Mouse (Mus musculus) layer of hippocampus, postnatal 10 days (tissue): ENCODE results near the gene Dlec1. TPM values are rescaled to one million over a fixed set of nuclear protein-coding genes. Genes with fewer than 3 reads are reported as not detected.

Experiments used
- DNase-seq, 2 experiments: peaks; one replicate each; pipeline ENCODE4 v3.0.0; 2021; ENCODE audit warnings: low spot score in 2 of 2
- long read RNA-seq: library from polyadenylated mRNA; stranded (forward); transcript quantifications from one replicate; pipeline ENCODE4 v2.0.0, GENCODE M21; 2023
- total RNA-seq, 2 experiments: library from RNA; stranded (reverse); gene quantifications; 2 replicates each; pipeline ENCODE4 v1.2.3; 2021

Gene Dlec1
- 1 to 10 TPM; 1.8 to 2.7 TPM for total RNA-seq
- long read RNA-seq, partial matches to known transcripts: 0 of 1 reads
- long read RNA-seq, other reads (novel, unspliced or antisense): 1 of 1 reads

- peak; percentile 68 to 71 for DNase-seq
Observed at GRCm38 (mm10) chr9:119101992-119102782, at the start of gene Dlec1. Gene Dlec1, plus strand, starts transcription at chr9:119102478.

GRCm38 (mm10) chr9:119053964-119054576 lies 48.2 kb upstream of the Dlec1 start:
- no peak for DNase-seq

DNA sequence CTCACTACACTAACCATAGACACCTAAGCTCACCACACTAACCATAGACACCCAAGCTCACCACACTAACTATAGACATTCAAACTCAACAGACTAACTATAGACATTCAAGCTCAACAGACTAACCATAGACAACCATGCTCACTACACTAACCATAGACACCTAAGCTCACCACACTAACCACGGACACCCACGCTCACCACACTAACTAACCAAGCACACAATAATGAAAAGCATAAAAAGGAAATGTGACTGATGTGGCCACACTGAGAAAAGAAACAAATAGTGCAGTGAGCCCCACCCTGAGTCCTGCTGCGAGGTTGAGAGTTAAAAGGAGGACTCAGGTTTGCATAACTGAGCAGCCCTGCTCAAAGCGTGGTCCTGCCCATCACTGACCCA lies 46.9 kb upstream of the Dlec1 start:
- DNase-seq: no peak

GRCm38 (mm10) chr9:119058245-119058644 lies 44.0 kb upstream of the Dlec1 start:
- no peak for DNase-seq

GRCm38 (mm10) chr9:119060701-119061100 lies 41.6 kb upstream of the Dlec1 start:
- no peak for DNase-seq

- DNase-seq: no peak
Observed at GRCm38 (mm10) chr9:119063036-119063644, 39.1 kb upstream of the Dlec1 start.

DNA sequence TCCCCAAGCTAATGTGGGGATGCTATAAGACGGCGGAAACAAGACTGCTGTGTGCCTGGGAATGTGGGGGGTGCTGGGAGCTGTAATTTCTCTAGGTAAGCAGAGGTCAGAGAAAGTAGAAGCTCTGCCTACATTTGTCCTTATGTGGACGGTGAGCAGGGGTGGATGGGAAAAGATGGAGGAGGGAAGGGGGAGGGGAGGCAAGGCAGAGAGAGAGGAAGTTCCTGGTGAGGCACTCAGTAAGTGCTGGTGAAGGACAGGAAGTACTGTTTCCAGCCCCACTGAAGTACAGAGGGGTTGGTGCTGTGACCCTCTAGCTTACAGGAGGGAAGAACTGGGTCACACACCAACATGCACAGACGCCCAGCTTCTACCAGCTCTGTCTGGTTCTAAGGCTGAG lies 38.0 kb upstream of the Dlec1 start:
- no peak for DNase-seq

GRCm38 (mm10) chr9:119067601-119068000 lies 34.7 kb upstream of the Dlec1 start:
- DNase-seq: peak; percentile 88 to 90

GRCm38 (mm10) chr9:119068266-119068665 lies 34.0 kb upstream of the Dlec1 start:
- no peak for DNase-seq

DNA sequence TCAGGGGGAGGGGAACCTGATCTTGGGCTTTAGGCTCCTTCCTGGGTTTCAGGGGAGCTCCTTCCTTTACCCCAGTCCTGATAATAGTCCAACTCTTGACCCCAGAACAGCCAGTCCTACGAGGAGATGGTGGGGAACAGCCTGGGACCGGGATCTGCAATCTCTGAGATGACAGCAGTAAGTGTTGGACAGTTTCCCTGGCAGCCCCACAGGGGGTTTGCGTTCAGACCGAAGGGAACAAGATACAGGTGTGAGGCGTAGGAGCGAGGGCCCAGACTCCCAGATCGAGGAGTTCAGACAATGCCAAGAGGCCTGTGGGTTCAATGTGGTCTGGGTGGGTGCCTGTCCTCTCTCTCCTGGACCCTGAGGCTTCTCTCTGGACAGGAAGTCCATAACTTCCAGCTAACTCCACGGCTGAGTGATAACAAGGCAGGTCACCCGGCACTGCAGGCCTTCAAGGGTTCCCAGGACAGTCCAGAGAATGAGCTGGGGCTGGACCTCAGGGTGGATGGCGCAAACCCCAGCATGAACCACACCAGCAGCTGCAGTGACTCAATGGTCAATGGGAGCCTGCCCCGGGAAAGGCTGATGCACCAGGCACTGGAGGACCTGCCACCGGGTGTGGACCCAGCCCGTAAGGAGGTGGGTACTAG lies 32.0 kb upstream of the Dlec1 start:
- DNase-seq: no peak

DNA sequence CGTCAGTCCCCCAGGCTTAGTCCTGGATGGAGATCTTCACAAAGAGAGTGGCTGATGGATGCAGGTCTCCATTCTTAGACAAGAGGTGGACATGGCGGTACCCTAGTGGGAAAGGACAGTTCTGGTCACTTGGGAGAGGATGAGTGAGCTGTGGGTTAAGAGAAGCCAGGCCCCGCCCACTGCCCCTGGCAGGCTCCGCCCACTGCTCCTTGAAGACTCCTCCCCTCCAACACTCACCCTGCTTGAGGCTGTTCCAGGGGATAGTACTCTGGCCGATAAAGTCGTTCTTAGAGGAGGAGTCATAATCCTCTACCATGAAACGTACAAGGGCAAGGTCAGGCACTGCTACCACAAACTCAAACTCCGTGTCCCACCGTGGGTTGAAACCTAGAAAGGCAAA lies 30.5 kb upstream of the Dlec1 start:
- DNase-seq: no peak

- DNase-seq: no peak
Observed at GRCm38 (mm10) chr9:119073184-119073895, 28.9 kb upstream of the Dlec1 start.

DNA sequence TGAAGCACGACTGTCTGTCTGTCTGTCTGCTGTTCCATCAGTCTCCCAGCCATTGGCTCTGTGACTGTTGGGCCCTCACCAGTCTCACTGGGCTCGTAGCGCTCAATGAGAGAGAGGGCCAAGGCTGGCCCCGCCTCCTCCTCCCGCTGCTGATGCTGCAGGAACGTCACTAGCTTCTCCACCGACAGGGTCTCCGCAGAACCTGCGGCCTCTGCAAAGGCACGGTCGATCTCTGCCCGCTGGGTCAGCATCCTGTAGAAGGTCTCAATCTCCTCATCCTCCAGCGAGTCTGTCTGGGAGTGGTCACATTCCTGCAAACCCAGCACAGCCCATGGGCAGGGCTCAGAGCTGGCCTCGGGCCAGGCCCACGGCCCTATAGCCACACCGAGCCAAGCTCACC lies 26.6 kb upstream of the Dlec1 start:
- DNase-seq: no peak

GRCm38 (mm10) chr9:119080040-119080675 lies 22.1 kb upstream of the Dlec1 start:
- no peak for DNase-seq

- no peak for DNase-seq
Observed at GRCm38 (mm10) chr9:119082039-119082438, 20.2 kb upstream of the Dlec1 start.

DNA sequence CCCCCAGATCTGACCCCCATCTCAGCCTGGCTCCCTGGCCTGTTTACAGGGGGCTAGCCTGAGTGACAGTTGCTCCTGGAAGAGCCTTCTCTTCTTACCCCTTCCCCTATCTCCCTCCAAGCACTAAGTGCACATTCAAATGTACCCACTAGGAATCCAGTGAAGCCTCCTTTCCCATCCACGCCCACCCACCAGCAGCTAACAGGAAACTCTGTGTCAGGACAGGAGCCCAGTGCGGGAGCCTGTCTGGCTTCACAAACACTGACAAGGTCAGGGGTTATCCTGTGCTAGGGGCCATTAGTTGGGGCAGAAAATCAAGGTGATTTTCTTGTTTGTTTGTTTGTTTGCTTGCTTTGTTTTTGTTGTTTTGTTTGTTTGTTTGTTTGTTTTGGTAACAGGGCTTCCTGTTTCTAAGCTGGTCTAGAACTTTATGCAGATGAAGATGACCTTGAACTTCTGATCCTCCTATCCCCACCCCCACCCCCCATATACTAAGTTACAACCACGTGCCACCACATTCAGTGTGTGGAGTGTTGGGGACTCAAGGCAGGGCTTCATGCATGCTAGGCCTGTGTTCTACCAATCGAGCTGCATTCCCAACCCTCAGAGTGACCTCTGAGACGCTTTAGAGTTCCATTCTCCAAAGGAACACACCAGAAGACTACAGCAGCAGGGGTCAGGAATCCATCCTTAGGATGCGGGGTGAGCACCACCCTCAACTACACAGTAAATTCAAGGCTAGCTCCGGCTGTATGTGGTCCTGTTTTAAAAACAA lies 19.4 kb upstream of the Dlec1 start:
- no peak for DNase-seq

GRCm38 (mm10) chr9:119083966-119084365 lies 18.3 kb upstream of the Dlec1 start:
- no peak for DNase-seq

- DNase-seq: no peak
Observed at GRCm38 (mm10) chr9:119086451-119086850, 15.8 kb upstream of the Dlec1 start.

DNA sequence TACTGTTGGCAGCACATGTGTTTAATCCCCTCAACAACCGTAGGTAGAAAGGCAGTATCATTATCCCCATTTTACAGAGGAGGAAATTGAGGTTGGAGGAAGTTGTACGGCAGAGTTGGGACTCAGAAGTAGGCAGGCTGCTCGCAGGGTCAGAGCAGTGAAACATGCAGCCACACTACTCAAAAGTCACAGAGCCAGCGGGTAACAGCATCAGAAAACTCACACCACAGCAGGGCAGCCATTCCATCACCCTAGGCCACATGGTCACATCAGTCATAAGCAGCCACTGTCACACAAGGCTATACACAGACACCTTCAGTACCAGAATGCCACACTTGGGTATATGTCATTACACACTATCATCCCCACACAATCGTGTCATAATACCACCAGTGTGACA lies 15.0 kb upstream of the Dlec1 start:
- DNase-seq: no peak
